Mouse (Mus musculus) forebrain, postnatal 0 days (tissue): Measurements from ENCODE around the gene Eif3g. TPM values are rescaled to one million over a fixed set of nuclear protein-coding genes. Genes with fewer than 3 reads are reported as not detected.

ENCODE experiments used
- ATAC-seq: fragments of 200-750 bp; cut with Nextera tagmentation; 2 replicates; pipeline ENCODE4 v1.8.0; 2017; ENCODE audit warnings: mild to moderate bottlenecking, moderate library complexity
- DNase-seq: peaks from one replicate; pipeline ENCODE4 v3.0.0-alpha.2; 2015
- H3K27ac ChIP-seq: fragments of 300-500 bp; sonication (generic); 2 replicates; pipeline ENCODE4 v1.5.1; 2014; ENCODE audit warnings: low read depth, mild to moderate bottlenecking, antibody characterized with exemption, low read length, moderate library complexity, mixed read lengths
- H3K27me3 ChIP-seq: fragments of 300-500 bp; sonication (generic); 2 replicates; pipeline ENCODE4 v1.6.1; 2014; ENCODE audit warnings: mild to moderate bottlenecking, low read length, mixed read lengths; ENCODE audit not compliant: insufficient read depth
- H3K36me3 ChIP-seq: fragments of 300-500 bp; sonication (generic); 2 replicates; pipeline ENCODE4 v1.6.1; 2014; ENCODE audit warnings: mild to moderate bottlenecking, moderate library complexity; ENCODE audit not compliant: insufficient read depth
- H3K4me1 ChIP-seq: fragments of 300-500 bp; sonication (generic); 2 replicates; pipeline ENCODE4 v1.6.1; 2014; ENCODE audit warnings: antibody characterized with exemption; ENCODE audit not compliant: insufficient read depth
- H3K4me2 ChIP-seq: fragments of 300-500 bp; sonication (generic); 2 replicates; pipeline ENCODE4 v1.6.1; 2014; ENCODE audit warnings: low read depth, mild to moderate bottlenecking, moderate library complexity
- H3K4me3 ChIP-seq: fragments of 300-500 bp; sonication (generic); 2 replicates; pipeline ENCODE4 v1.5.1; 2014; ENCODE audit warnings: low read depth, low read length, mixed read lengths
- H3K9ac ChIP-seq: fragments of 300-500 bp; sonication (generic); 2 replicates; pipeline ENCODE4 v1.6.1; 2014; ENCODE audit warnings: mild to moderate bottlenecking
- H3K9me3 ChIP-seq: fragments of 300-500 bp; sonication (generic); 2 replicates; pipeline ENCODE4 v1.6.1; 2016; ENCODE audit warnings: low read length
- CTCF ChIP-seq: sonication (generic); IDR thresholded peaks from 2 replicates; pipeline ENCODE4 v1.5.1; 2016; ENCODE audit warnings: antibody characterized with exemption, control low read depth, low read depth
- WGBS: fragments of 180-500 bp; shearing (Covaris S2); extraction: QIAGEN DNeasy Blood & Tissue Kit; methylation state at CpG from one replicate; pipeline ENCODE4 v1.1.7; 2014; 5-methylcytosine and 5-hydroxymethylcytosine counted together
- polyA plus RNA-seq: library from polyadenylated mRNA; unstranded; fragments of >200 nt; fragmentation: Nextera tagmentation; extraction: Ambion mirVana; gene quantifications from 2 replicates; pipeline ENCODE4 v1.2.1, GENCODE M21; 2015
- total RNA-seq: library from RNA; depleted of rRNA; stranded (reverse); fragments of >200 nt; gene quantifications from 2 replicates; pipeline ENCODE4 v1.2.3, GENCODE M21; 2014

Gene Eif3g
- total and polyA plus RNA-seq, 2 experiments from 2014 or later, result 129 to 242 TPM

GRCm38 (mm10) chr9:20870211-20871173 lies 27.9 kb downstream of the Eif3g start:
- Histone ChIP-seq H3K9me3 (no peaks in the 10 kb centered on the region), H3K4me2 (no peak overlapping the region), H3K36me3 (no peaks in the 10 kb centered on the region), H3K9ac (no peak overlapping the region), H3K27ac (no peak overlapping the region), H3K4me3 (no peak overlapping the region), H3K27me3 (peaks cover 29% of the 10 kb centered on the region), H3K4me1 (no peaks in the 10 kb centered on the region)
- 74% methylated on average over 12 of the region's 12 CpGs for WGBS
- DNase-seq, result no peak
- TF ChIP-seq CTCF, result peak; percentile 33
- ATAC-seq, result no peak

- ATAC-seq (no peak), DNase-seq (no peak)
- no peaks in the 10 kb centered on the region for H3K4me1 ChIP-seq
- no peak overlapping the region for H3K27ac ChIP-seq
- TF ChIP-seq CTCF, result no peak
- no peaks in the 10 kb centered on the region for H3K9me3 ChIP-seq
- H3K4me2 ChIP-seq, result peak overlapping the region; percentile 64
- peak overlapping the region; percentile 46 for H3K4me3 ChIP-seq
- H3K36me3 ChIP-seq, result no peaks in the 10 kb centered on the region
- H3K27me3 ChIP-seq, result peaks cover 34% of the 10 kb centered on the region
- H3K9ac ChIP-seq, result peak overlapping the region; percentile 51; the same call in 1 of the 2 replicates
- 7% methylated on average over 19 of the region's 19 CpGs for WGBS
These were observed 29.2 kb downstream of the Eif3g start for GRCm38 (mm10) chr9:20869246-20869645.

- WGBS, result 11% methylated on average over 51 of the region's 53 CpGs
- no peaks in the 10 kb centered on the region for H3K9me3 ChIP-seq
- H3K27me3 ChIP-seq, result peaks cover 34% of the 10 kb centered on the region
- H3K4me3 ChIP-seq, result peak within 1 kb of the TSS; percentile 46
- no peak for TF ChIP-seq CTCF
- DNase-seq (peak; percentile 66), ATAC-seq (peak; percentile 86)
- H3K9ac ChIP-seq, result peak within 1 kb of the TSS; percentile 51
- H3K4me1 ChIP-seq, result no peaks in the 10 kb centered on the region
- no peaks in the 10 kb centered on the region for H3K36me3 ChIP-seq
- no peak within 1 kb of the TSS for H3K27ac ChIP-seq
- H3K4me2 ChIP-seq, result peak within 1 kb of the TSS; percentile 64
These were observed 29.9 kb downstream of the Eif3g start, which contains the start of gene A230050P20Rik for GRCm38 (mm10) chr9:20868448-20869001. Gene A230050P20Rik (plus strand): TSS chr9:20868642.

GRCm38 (mm10) chr9:20866879-20867278 lies 31.5 kb downstream of the Eif3g start:
- Histone ChIP-seq H3K9me3 (no peaks in the 10 kb centered on the region), H3K4me3 (no peak overlapping the region), H3K4me2 (no peak overlapping the region), H3K27me3 (peaks cover 34% of the 10 kb centered on the region), H3K9ac (no peak overlapping the region), H3K4me1 (no peaks in the 10 kb centered on the region), H3K36me3 (no peaks in the 10 kb centered on the region), H3K27ac (no peak overlapping the region)
- ATAC-seq (no peak), DNase-seq (no peak)
- WGBS, result 57% methylated on average over 3 of the region's 3 CpGs
- TF ChIP-seq CTCF, result no peak

GRCm38 (mm10) chr9:20862225-20862624 lies 36.2 kb downstream of the Eif3g start:
- no peaks in the 10 kb centered on the region for H3K4me1 ChIP-seq
- no peak overlapping the region for H3K4me2 ChIP-seq
- TF ChIP-seq CTCF, result no peak
- no peak overlapping the region for H3K27ac ChIP-seq
- ATAC-seq (no peak), DNase-seq (no peak)
- no peaks in the 10 kb centered on the region for H3K36me3 ChIP-seq
- H3K9me3 ChIP-seq, result no peaks in the 10 kb centered on the region
- H3K27me3 ChIP-seq, result 0 out of 2 replicates have a peak, but pooled peaks cover 5% of the 10 kb centered on the region
- no peak overlapping the region for H3K9ac ChIP-seq
- no peak overlapping the region for H3K4me3 ChIP-seq
- 58% methylated on average over 4 of the region's 4 CpGs for WGBS

- no peak overlapping the region for H3K27ac ChIP-seq
- 0 out of 2 replicates have a peak, but pooled peaks cover 5% of the 10 kb centered on the region for H3K27me3 ChIP-seq
- 6% methylated on average over 4 of the region's 4 CpGs for WGBS
- DNase-seq, result peak; percentile 55
- ATAC-seq, result no peak
- H3K4me1 ChIP-seq, result no peaks in the 10 kb centered on the region
- TF ChIP-seq CTCF, result peak; percentile 64
- no peaks in the 10 kb centered on the region for H3K36me3 ChIP-seq
- no peaks in the 10 kb centered on the region for H3K9me3 ChIP-seq
- no peak overlapping the region for H3K9ac ChIP-seq
- H3K4me3 ChIP-seq, result no peak overlapping the region
- H3K4me2 ChIP-seq, result no peak overlapping the region
These were observed 36.6 kb downstream of the Eif3g start for GRCm38 (mm10) chr9:20861821-20862220.

- no peak overlapping the region for H3K4me3 ChIP-seq
- no peak for ATAC-seq
- no peak overlapping the region for H3K27ac ChIP-seq
- peak; percentile 5; the same call in 1 of the 2 replicates for TF ChIP-seq CTCF
- no peaks in the 10 kb centered on the region for H3K9me3 ChIP-seq
- WGBS, result 50% methylated on average over 6 of the region's 6 CpGs
- no peak for DNase-seq
- no peak overlapping the region for H3K9ac ChIP-seq
- 0 out of 2 replicates have a peak, but pooled peaks cover 3% of the 10 kb centered on the region for H3K27me3 ChIP-seq
- no peaks in the 10 kb centered on the region for H3K36me3 ChIP-seq
- H3K4me1 ChIP-seq, result no peaks in the 10 kb centered on the region
- H3K4me2 ChIP-seq, result no peak overlapping the region
These were observed 38.5 kb downstream of the Eif3g start for GRCm38 (mm10) chr9:20859926-20860325.
